Mouse (Mus musculus): ENCODE data around the gene Herc3. TPM values are rescaled to one million over a fixed set of nuclear protein-coding genes. Genes with fewer than 3 reads are reported as not detected.

Gene Herc3
- polyA plus RNA-seq, 1 experiment: 5.2 TPM

- TF ChIP-seq FOSL1 (IDR thresholded peaks at IDR 0.05; ENCODE audit: insufficient read depth, low read length, poor library complexity, severe bottlenecking): no peak
- no peak for TF ChIP-seq MYOD1 (IDR thresholded peaks at IDR 0.05; ENCODE audit: control insufficient read depth, insufficient read length, low read depth)
- TF ChIP-seq MAX (IDR thresholded peaks at IDR 0.05): no peak
- no peak for TF ChIP-seq MYOG (IDR thresholded peaks at IDR 0.05; ENCODE audit: control insufficient read depth, extremely low read depth, insufficient read length)
- TF ChIP-seq CEBPB (IDR thresholded peaks at IDR 0.05; ENCODE audit: low read depth): peak; percentile 86
Measured at GRCm38 (mm10) chr6:58836476-58836875, 5.2 kb downstream of the Herc3 start.

DNA sequence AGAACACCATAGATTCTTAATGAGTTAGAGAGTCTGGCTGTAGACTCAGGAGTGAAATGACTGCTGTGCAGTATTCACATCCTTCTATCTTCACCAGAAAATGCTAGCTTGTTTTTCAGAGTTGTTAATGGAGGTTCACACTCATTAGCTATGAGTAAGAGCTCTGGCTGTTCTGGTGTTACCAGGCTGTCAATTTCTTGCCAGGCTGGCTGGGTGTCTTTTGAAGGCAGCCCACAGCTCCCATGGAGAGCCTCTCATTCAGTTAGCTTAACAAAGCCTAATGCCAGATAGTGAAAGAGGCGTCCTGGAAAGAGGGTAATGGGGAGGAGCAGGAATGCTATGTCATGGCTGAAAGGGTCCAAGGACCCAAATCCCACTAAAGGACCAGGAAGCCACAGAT is 6.7 kb downstream of the Herc3 start:
- Histone ChIP-seq H3K79me2 (ENCODE audit: control insufficient read depth, insufficient read depth) (peaks cover 8% of the 10 kb centered on the region), H3K27me3 (ENCODE audit: control insufficient read depth, insufficient read depth, insufficient read length) (no peaks in the 10 kb centered on the region), H3K36me3 (ENCODE audit: control insufficient read depth, insufficient read depth) (no peaks in the 10 kb centered on the region), H3ac (ENCODE audit: control insufficient read depth, insufficient read length, low read depth) (no peak overlapping the region), H3K79me3 (ENCODE audit: low read depth) (peaks cover 2% of the 10 kb centered on the region), H3K4me3 (ENCODE audit: insufficient read depth, poor library complexity, severe bottlenecking) (no peak overlapping the region)
- no peak for TF ChIP-seq FOSL1 (IDR thresholded peaks at IDR 0.05; ENCODE audit: insufficient read depth, low read length, poor library complexity, severe bottlenecking)
- no peak for TF ChIP-seq MAX (IDR thresholded peaks at IDR 0.05)
- TF ChIP-seq USF1 (IDR thresholded peaks at IDR 0.05; ENCODE audit: low read depth): no peak
- TF ChIP-seq CEBPB (IDR thresholded peaks at IDR 0.05; ENCODE audit: low read depth): no peak
- TF ChIP-seq MYOD1 (IDR thresholded peaks at IDR 0.05; ENCODE audit: control insufficient read depth, insufficient read length, low read depth): no peak
- no peak for TF ChIP-seq MYOG (IDR thresholded peaks at IDR 0.05; ENCODE audit: control insufficient read depth, extremely low read depth, insufficient read length)
- no peak for TF ChIP-seq CTCF (IDR thresholded peaks at IDR 0.05; ENCODE audit: control insufficient read depth, insufficient read depth, insufficient read length)

More at GRCm38 (mm10) chr6:58836476-58836875, 5.2 kb downstream of the Herc3 start:
- Histone ChIP-seq H3K79me2 (ENCODE audit: control insufficient read depth, insufficient read depth) (peaks cover 8% of the 10 kb centered on the region), H3K27me3 (ENCODE audit: control insufficient read depth, insufficient read depth, insufficient read length) (no peaks in the 10 kb centered on the region), H3ac (ENCODE audit: control insufficient read depth, insufficient read length, low read depth) (no peak overlapping the region), H3K36me3 (ENCODE audit: control insufficient read depth, insufficient read depth) (no peaks in the 10 kb centered on the region), H3K79me3 (ENCODE audit: low read depth) (no peaks in the 10 kb centered on the region), H3K4me3 (ENCODE audit: insufficient read depth, poor library complexity, severe bottlenecking) (no peak overlapping the region)

DNA sequence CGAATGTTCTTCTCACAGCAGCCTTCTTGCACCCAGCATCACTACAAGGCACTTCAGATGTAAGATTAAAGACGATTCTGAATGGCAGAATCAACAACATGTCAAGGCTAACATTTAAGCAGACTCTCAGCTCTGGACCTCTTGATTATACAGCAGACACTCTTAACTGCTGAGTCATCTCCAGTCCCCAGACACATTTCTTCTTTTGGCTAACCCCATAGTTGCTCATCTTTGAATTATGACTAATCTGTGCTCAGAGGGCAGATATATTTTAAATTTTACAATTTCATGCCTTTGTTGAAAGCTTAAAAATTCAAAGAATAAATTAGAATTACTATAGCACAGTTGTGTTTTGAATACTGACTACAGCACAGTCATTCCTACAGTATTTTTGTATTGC is 9.9 kb downstream of the Herc3 start:
- no peak overlapping the region for H3ac ChIP-seq (ENCODE audit: control insufficient read depth, insufficient read length, low read depth)
- no peak overlapping the region for H3K4me3 ChIP-seq (ENCODE audit: insufficient read depth, poor library complexity, severe bottlenecking)
- peaks cover under 1% of the 10 kb centered on the region for H3K36me3 ChIP-seq (ENCODE audit: control insufficient read depth, insufficient read depth)
- TF ChIP-seq USF1 (IDR thresholded peaks at IDR 0.05; ENCODE audit: low read depth): no peak
- TF ChIP-seq MAX (IDR thresholded peaks at IDR 0.05): no peak
- peak; percentile 25 for TF ChIP-seq FOSL1 (IDR thresholded peaks at IDR 0.05; ENCODE audit: insufficient read depth, low read length, poor library complexity, severe bottlenecking)
- TF ChIP-seq CEBPB (IDR thresholded peaks at IDR 0.05; ENCODE audit: low read depth): peak; percentile 26
- no peak for TF ChIP-seq MYOD1 (IDR thresholded peaks at IDR 0.05; ENCODE audit: control insufficient read depth, insufficient read length, low read depth)
- peaks cover 5% of the 10 kb centered on the region for H3K79me2 ChIP-seq (ENCODE audit: control insufficient read depth, insufficient read depth)
- H3K27me3 ChIP-seq (ENCODE audit: control insufficient read depth, insufficient read depth, insufficient read length): no peaks in the 10 kb centered on the region
- peaks cover 2% of the 10 kb centered on the region for H3K79me3 ChIP-seq (ENCODE audit: low read depth)

DNA sequence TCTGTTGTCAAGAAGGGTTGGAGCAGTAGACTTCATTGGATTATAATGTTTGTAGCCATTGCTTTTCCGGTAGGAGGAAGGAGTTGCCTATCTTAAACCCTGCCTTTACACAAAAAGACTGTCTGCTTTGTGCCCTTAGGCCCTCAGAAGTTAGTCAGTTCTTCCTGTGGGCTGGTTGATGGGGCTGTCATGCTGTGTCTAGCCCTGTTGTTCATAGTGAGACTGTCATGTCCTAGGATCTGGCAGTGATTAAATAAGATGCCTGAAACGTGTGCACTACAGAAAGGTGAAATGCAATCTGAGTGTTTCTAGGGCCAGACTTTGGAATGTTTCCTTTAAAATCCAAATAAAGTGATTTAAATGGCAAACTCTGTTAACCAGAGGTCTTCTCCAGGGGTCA is 10.9 kb downstream of the Herc3 start:
- H3ac ChIP-seq (ENCODE audit: control insufficient read depth, insufficient read length, low read depth): no peak overlapping the region
- TF ChIP-seq MAX (IDR thresholded peaks at IDR 0.05) (no peak), MYOD1 (IDR thresholded peaks at IDR 0.05; ENCODE audit: control insufficient read depth, insufficient read length, low read depth) (no peak), FOSL1 (IDR thresholded peaks at IDR 0.05; ENCODE audit: insufficient read depth, low read length, poor library complexity, severe bottlenecking) (no peak), MYOG (IDR thresholded peaks at IDR 0.05; ENCODE audit: control insufficient read depth, extremely low read depth, insufficient read length) (no peak), CEBPB (IDR thresholded peaks at IDR 0.05; ENCODE audit: low read depth) (no peak), CTCF (IDR thresholded peaks at IDR 0.05; ENCODE audit: control insufficient read depth, insufficient read depth, insufficient read length) (no peak), USF1 (IDR thresholded peaks at IDR 0.05; ENCODE audit: low read depth) (no peak)
- no peak overlapping the region for H3K4me3 ChIP-seq (ENCODE audit: insufficient read depth, poor library complexity, severe bottlenecking)
- H3K79me2 ChIP-seq (ENCODE audit: control insufficient read depth, insufficient read depth): peaks cover under 1% of the 10 kb centered on the region
- no peaks in the 10 kb centered on the region for H3K27me3 ChIP-seq (ENCODE audit: control insufficient read depth, insufficient read depth, insufficient read length)
- peaks cover 2% of the 10 kb centered on the region for H3K79me3 ChIP-seq (ENCODE audit: low read depth)
- peaks cover 5% of the 10 kb centered on the region for H3K36me3 ChIP-seq (ENCODE audit: control insufficient read depth, insufficient read depth)

- Histone ChIP-seq H3K36me3 (ENCODE audit: control insufficient read depth, insufficient read depth) (peaks cover 5% of the 10 kb centered on the region), H3K79me3 (ENCODE audit: low read depth) (peaks cover 2% of the 10 kb centered on the region), H3K79me2 (ENCODE audit: control insufficient read depth, insufficient read depth) (no peaks in the 10 kb centered on the region), H3K27me3 (ENCODE audit: control insufficient read depth, insufficient read depth, insufficient read length) (no peaks in the 10 kb centered on the region), H3ac (ENCODE audit: control insufficient read depth, insufficient read length, low read depth) (no peak overlapping the region), H3K4me3 (ENCODE audit: insufficient read depth, poor library complexity, severe bottlenecking) (no peak overlapping the region)
- TF ChIP-seq MYOG (IDR thresholded peaks at IDR 0.05; ENCODE audit: control insufficient read depth, extremely low read depth, insufficient read length): no peak
- TF ChIP-seq FOSL1 (IDR thresholded peaks at IDR 0.05; ENCODE audit: insufficient read depth, low read length, poor library complexity, severe bottlenecking): no peak
Measured at GRCm38 (mm10) chr6:58843580-58843979, 12.3 kb downstream of the Herc3 start.

DNA sequence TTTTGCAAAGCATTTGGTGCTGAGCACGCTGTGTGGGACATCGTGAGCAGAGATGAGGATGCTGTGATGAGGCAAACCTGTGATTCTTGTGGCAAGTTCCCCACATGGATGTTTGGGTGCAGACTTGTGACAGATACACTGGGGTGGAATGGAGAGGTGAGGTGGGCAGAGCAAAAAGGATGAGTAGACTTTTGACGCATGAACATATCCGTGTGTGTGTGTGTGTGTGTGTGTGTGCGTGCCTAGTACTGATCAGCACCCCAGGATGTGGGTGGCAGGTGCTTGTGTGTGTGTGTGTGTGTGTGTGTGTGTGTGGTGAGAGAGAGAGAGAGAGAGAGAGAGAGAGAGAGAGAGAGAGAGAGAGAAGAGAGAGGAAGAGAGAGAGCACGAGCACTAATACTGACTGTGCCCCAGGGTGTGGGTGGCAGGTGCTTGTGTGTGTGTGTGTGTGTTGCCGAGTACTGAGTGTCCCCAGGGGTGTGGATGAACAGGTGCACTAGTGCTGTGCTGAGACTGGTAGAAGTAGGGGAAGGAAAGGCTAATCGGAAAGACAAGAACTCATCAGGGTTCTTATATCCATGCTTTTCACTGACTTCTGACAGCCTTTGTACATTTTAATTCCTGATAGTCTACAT is 13.0 kb downstream of the Herc3 start:
- H3ac ChIP-seq (ENCODE audit: control insufficient read depth, insufficient read length, low read depth): no peak overlapping the region
- TF ChIP-seq MYOD1 (IDR thresholded peaks at IDR 0.05; ENCODE audit: control insufficient read depth, insufficient read length, low read depth) (no peak), MYOG (IDR thresholded peaks at IDR 0.05; ENCODE audit: control insufficient read depth, extremely low read depth, insufficient read length) (no peak), FOSL1 (IDR thresholded peaks at IDR 0.05; ENCODE audit: insufficient read depth, low read length, poor library complexity, severe bottlenecking) (no peak), MAX (IDR thresholded peaks at IDR 0.05) (no peak), CEBPB (IDR thresholded peaks at IDR 0.05; ENCODE audit: low read depth) (no peak), CTCF (IDR thresholded peaks at IDR 0.05; ENCODE audit: control insufficient read depth, insufficient read depth, insufficient read length) (no peak), USF1 (IDR thresholded peaks at IDR 0.05; ENCODE audit: low read depth) (no peak)

More for the DNA sequence above, 13.0 kb downstream of the Herc3 start:
- peaks cover 2% of the 10 kb centered on the region for H3K79me3 ChIP-seq (ENCODE audit: low read depth)
- no peak overlapping the region for H3K4me3 ChIP-seq (ENCODE audit: insufficient read depth, poor library complexity, severe bottlenecking)
- H3K79me2 ChIP-seq (ENCODE audit: control insufficient read depth, insufficient read depth): no peaks in the 10 kb centered on the region
- H3K27me3 ChIP-seq (ENCODE audit: control insufficient read depth, insufficient read depth, insufficient read length): no peaks in the 10 kb centered on the region
- H3K36me3 ChIP-seq (ENCODE audit: control insufficient read depth, insufficient read depth): peaks cover 5% of the 10 kb centered on the region

All from C2C12 (cell line).